Mouse (Mus musculus): Measurements from ENCODE around the gene Zfp995. TPM values are rescaled to one million over a fixed set of nuclear protein-coding genes. Genes with fewer than 3 reads are reported as not detected.
"Not testable (repeated sequence)": the region's sequence is repeated elsewhere in the genome, so short reads cannot be mapped to it uniquely, and the experiment has no call there.

Zfp995 gene
- polyA plus RNA-seq (2012; rRNA removed), result 0.47 and 0.48 TPM in 2 replicates

- not testable (repeated sequence) for H3K27ac ChIP-seq (ENCODE audit: control insufficient read depth, insufficient read depth, low read depth, low read length); H3K27me3 ChIP-seq (ENCODE audit: control insufficient read depth, insufficient read depth, low read length); H3K4me1 ChIP-seq (ENCODE audit: control insufficient read depth, insufficient read depth, low read length); H3K36me3 ChIP-seq (ENCODE audit: control insufficient read depth, insufficient read depth, low read length)
- peak within 1 kb of the TSS; percentile 85 for H3K4me3 ChIP-seq (ENCODE audit: control insufficient read depth, low read depth, low read length)
These were observed at the start of gene Zfp995 for GRCm38 (mm10) chr17:21909456-21910052. Gene Zfp995, minus strand, starts transcription at chr17:21909926.

- Histone ChIP-seq H3K27ac (ENCODE audit: control insufficient read depth, insufficient read depth, low read depth, low read length) (no peak overlapping the region), H3K4me1 (ENCODE audit: control insufficient read depth, insufficient read depth, low read length) (peaks cover 5% of the 10 kb centered on the region), H3K4me3 (ENCODE audit: control insufficient read depth, low read depth, low read length) (peak overlapping the region; percentile 85), H3K36me3 (ENCODE audit: control insufficient read depth, insufficient read depth, low read length) (no peaks in the 10 kb centered on the region), H3K27me3 (ENCODE audit: control insufficient read depth, insufficient read depth, low read length) (no peaks in the 10 kb centered on the region)
- TF ChIP-seq CTCF (IDR thresholded peaks at IDR 0.05; ENCODE audit: control insufficient read depth, insufficient read depth, insufficient replicate concordance, low read depth, low read length), result no peak
- TF ChIP-seq POLR2A (IDR thresholded peaks at IDR 0.05; ENCODE audit: control insufficient read depth, low read depth, low read length), result no peak
These were observed 687 bp downstream of the Zfp995 start for GRCm38 (mm10) chr17:21909039-21909438.

- Histone ChIP-seq H3K4me1 (ENCODE audit: control insufficient read depth, insufficient read depth, low read length) (no peaks in the 10 kb centered on the region), H3K27ac (ENCODE audit: control insufficient read depth, insufficient read depth, low read depth, low read length) (no peak overlapping the region), H3K36me3 (ENCODE audit: control insufficient read depth, insufficient read depth, low read length) (no peaks in the 10 kb centered on the region), H3K27me3 (ENCODE audit: control insufficient read depth, insufficient read depth, low read length) (no peaks in the 10 kb centered on the region), H3K4me3 (ENCODE audit: control insufficient read depth, low read depth, low read length) (no peak overlapping the region)
- TF ChIP-seq POLR2A (IDR thresholded peaks at IDR 0.05; ENCODE audit: control insufficient read depth, low read depth, low read length), result no peak
- no peak for TF ChIP-seq CTCF (IDR thresholded peaks at IDR 0.05; ENCODE audit: control insufficient read depth, insufficient read depth, insufficient replicate concordance, low read depth, low read length)
These were observed 38.5 kb downstream of the Zfp995 start for GRCm38 (mm10) chr17:21871256-21871655.

- H3K36me3 ChIP-seq (ENCODE audit: control insufficient read depth, insufficient read depth, low read length); H3K27me3 ChIP-seq (ENCODE audit: control insufficient read depth, insufficient read depth, low read length); H3K4me3 ChIP-seq (ENCODE audit: control insufficient read depth, low read depth, low read length); H3K27ac ChIP-seq (ENCODE audit: control insufficient read depth, insufficient read depth, low read depth, low read length); H3K4me1 ChIP-seq (ENCODE audit: control insufficient read depth, insufficient read depth, low read length): not testable (repeated sequence)
These were observed 63.5 kb downstream of the Zfp995 start for GRCm38 (mm10) chr17:21846322-21846582.

GRCm38 (mm10) chr17:21845545-21846321, 64.0 kb downstream of the Zfp995 start, which contains the start of gene Zfp820:
Gene Zfp820, minus strand, starts transcription at chr17:21845772.
- Histone ChIP-seq H3K4me1 (ENCODE audit: control insufficient read depth, insufficient read depth, low read length) (no peaks in the 10 kb centered on the region), H3K27ac (ENCODE audit: control insufficient read depth, insufficient read depth, low read depth, low read length) (no peak within 1 kb of the TSS), H3K27me3 (ENCODE audit: control insufficient read depth, insufficient read depth, low read length) (no peaks in the 10 kb centered on the region), H3K4me3 (ENCODE audit: control insufficient read depth, low read depth, low read length) (peak within 1 kb of the TSS; percentile 85), H3K36me3 (ENCODE audit: control insufficient read depth, insufficient read depth, low read length) (no peaks in the 10 kb centered on the region)
- no peak for TF ChIP-seq CTCF (IDR thresholded peaks at IDR 0.05; ENCODE audit: control insufficient read depth, insufficient read depth, insufficient replicate concordance, low read depth, low read length)
- TF ChIP-seq POLR2A (IDR thresholded peaks at IDR 0.05; ENCODE audit: control insufficient read depth, low read depth, low read length), result no peak

- Histone ChIP-seq H3K4me1 (ENCODE audit: control insufficient read depth, insufficient read depth, low read length) (no peaks in the 10 kb centered on the region), H3K27me3 (ENCODE audit: control insufficient read depth, insufficient read depth, low read length) (no peaks in the 10 kb centered on the region), H3K4me3 (ENCODE audit: control insufficient read depth, low read depth, low read length) (no peak overlapping the region), H3K27ac (ENCODE audit: control insufficient read depth, insufficient read depth, low read depth, low read length) (no peak overlapping the region), H3K36me3 (ENCODE audit: control insufficient read depth, insufficient read depth, low read length) (no peaks in the 10 kb centered on the region)
- TF ChIP-seq CTCF (IDR thresholded peaks at IDR 0.05; ENCODE audit: control insufficient read depth, insufficient read depth, insufficient replicate concordance, low read depth, low read length) (no peak), POLR2A (IDR thresholded peaks at IDR 0.05; ENCODE audit: control insufficient read depth, low read depth, low read length) (no peak)
These were observed 71.2 kb downstream of the Zfp995 start for GRCm38 (mm10) chr17:21838510-21838909.

Other genes starting within 250 kb of the Zfp995 start
- gene Gm10226, start 218.1 kb downstream of the Zfp995 start, polyA plus RNA-seq (2012; rRNA removed), result not detected in 2 replicates
- 0.30 and 0.36 TPM in 2 replicates for gene Zfp760, start 202.2 kb downstream of the Zfp995 start, polyA plus RNA-seq (2012; rRNA removed)
- 1.0 and 1.5 TPM in 2 replicates for gene Zfp229, start 179.1 kb downstream of the Zfp995 start, polyA plus RNA-seq (2012; rRNA removed)
- 0.05 and 0.06 TPM in 2 replicates for gene Zfp820, start 64.2 kb downstream of the Zfp995 start, polyA plus RNA-seq (2012; rRNA removed)
- 1.9 and 2.8 TPM in 2 replicates for gene Zfp942, start 52.5 kb upstream of the Zfp995 start, polyA plus RNA-seq (2012; rRNA removed)
- gene Zfp943, start 52.6 kb upstream of the Zfp995 start, polyA plus RNA-seq (2012; rRNA removed), result 4.3 and 4.4 TPM in 2 replicates

Measured in testis, adult 2 months (tissue).